Mouse (Mus musculus) midbrain, embryonic 15.5 days (tissue): ENCODE results near the gene Stap2. TPM values are rescaled to one million over a fixed set of nuclear protein-coding genes. Genes with fewer than 3 reads are reported as not detected.

Source experiments
- ATAC-seq: fragments of 200-750 bp; cut with Nextera tagmentation; replicated peaks from 2 replicates; pipeline ENCODE4 v1.8.0; 2017; ENCODE audit warnings: moderate TSS enrichment
- H3K27ac ChIP-seq: fragments of 300-500 bp; sonication (generic); 2 replicates; pipeline ENCODE4 v1.5.1; 2015; ENCODE audit warnings: mild to moderate bottlenecking, inconsistent platforms
- H3K27me3 ChIP-seq: fragments of 300-500 bp; sonication (generic); replicated peaks from 2 replicates; pipeline ENCODE4 v1.6.1; 2015; ENCODE audit warnings: inconsistent platforms
- H3K36me3 ChIP-seq: fragments of 300-500 bp; sonication (generic); replicated peaks from 2 replicates; pipeline ENCODE4 v1.6.1; 2015; ENCODE audit warnings: inconsistent platforms
- H3K4me1 ChIP-seq: fragments of 300-500 bp; sonication (generic); 2 replicates; pipeline ENCODE4 v1.6.1; 2015; ENCODE audit warnings: inconsistent platforms
- H3K4me2 ChIP-seq: fragments of 300-500 bp; sonication (generic); 2 replicates; pipeline ENCODE4 v1.6.1; 2015; ENCODE audit warnings: inconsistent platforms, mild to moderate bottlenecking, moderate library complexity
- H3K4me3 ChIP-seq: fragments of 300-500 bp; sonication (generic); 2 replicates; pipeline ENCODE4 v1.5.1; 2015; ENCODE audit warnings: mild to moderate bottlenecking, inconsistent platforms
- H3K9ac ChIP-seq: fragments of 300-500 bp; sonication (generic); 2 replicates; pipeline ENCODE4 v1.6.1; 2015; ENCODE audit warnings: mild to moderate bottlenecking, inconsistent platforms
- H3K9me3 ChIP-seq: fragments of 300-500 bp; sonication (generic); 2 replicates; pipeline ENCODE4 v1.6.1; 2016; ENCODE audit warnings: inconsistent platforms
- WGBS: fragments of 180-500 bp; shearing (Covaris S2); methylation state at CpG from one replicate; pipeline ENCODE4 v1.1.7; 2015; ENCODE audit warnings: mixed read lengths; 5-methylcytosine and 5-hydroxymethylcytosine counted together
- polyA plus RNA-seq: library from polyadenylated mRNA; unstranded; fragments of >200 nt; fragmentation: Nextera tagmentation; extraction: Ambion mirVana; gene quantifications from 2 replicates; pipeline ENCODE4 v1.2.1, GENCODE M21; 2015

The Stap2 gene
- polyA plus RNA-seq, 1 experiment from 2014 or later: 5.8 TPM

GRCm38 (mm10) chr17:55952447-55953027 is 52.8 kb downstream of the Stap2 start, which contains the start of gene Ebi3:
TSS of gene Ebi3 (plus strand) at chr17:55952640.
- H3K9ac ChIP-seq: no peak within 1 kb of the TSS
- ATAC-seq: no peak
- WGBS: 71% methylated on average over 6 of the region's 6 CpGs

GRCm38 (mm10) chr17:55952041-55952440 is 53.3 kb downstream of the Stap2 start:
- Histone ChIP-seq H3K4me2 (no peak overlapping the region), H3K4me3 (no peak overlapping the region), H3K9ac (no peak overlapping the region)

More at GRCm38 (mm10) chr17:55952447-55953027, 52.8 kb downstream of the Stap2 start, which contains the start of gene Ebi3:
- no peaks in the 10 kb centered on the region for H3K9me3 ChIP-seq
- no peak within 1 kb of the TSS for H3K27ac ChIP-seq
- no peak within 1 kb of the TSS for H3K4me2 ChIP-seq
- H3K4me3 ChIP-seq: no peak within 1 kb of the TSS
- no peaks in the 10 kb centered on the region for H3K36me3 ChIP-seq
- peaks cover 16% of the 10 kb centered on the region for H3K4me1 ChIP-seq
- peaks cover 4% of the 10 kb centered on the region; the same call in 1 of the 2 replicates for H3K27me3 ChIP-seq

GRCm38 (mm10) chr17:55950601-55951000 is 54.8 kb downstream of the Stap2 start:
- Histone ChIP-seq H3K4me3 (no peak overlapping the region), H3K4me2 (no peak overlapping the region), H3K9ac (no peak overlapping the region), H3K9me3 (no peaks in the 10 kb centered on the region), H3K36me3 (no peaks in the 10 kb centered on the region), H3K4me1 (peaks cover 7% of the 10 kb centered on the region), H3K27me3 (peaks cover 4% of the 10 kb centered on the region; the same call in 1 of the 2 replicates), H3K27ac (no peak overlapping the region)
- WGBS: 80% methylated on average over 9 of the region's 9 CpGs
- ATAC-seq: no peak

More at GRCm38 (mm10) chr17:55952041-55952440, 53.3 kb downstream of the Stap2 start:
- H3K4me1 ChIP-seq: peaks cover 12% of the 10 kb centered on the region
- no peaks in the 10 kb centered on the region for H3K36me3 ChIP-seq
- ATAC-seq: no peak
- no peaks in the 10 kb centered on the region for H3K9me3 ChIP-seq
- no peak overlapping the region for H3K27ac ChIP-seq
- H3K27me3 ChIP-seq: peaks cover 4% of the 10 kb centered on the region; the same call in 1 of the 2 replicates

GRCm38 (mm10) chr17:55949400-55949799 is 56.0 kb downstream of the Stap2 start, which contains the start of gene Zfp119b:
TSS of gene Zfp119b (minus strand) at chr17:55949500.
- Histone ChIP-seq H3K4me3 (no peak within 1 kb of the TSS), H3K4me1 (peaks cover 6% of the 10 kb centered on the region; the same call in 1 of the 2 replicates), H3K27ac (no peak within 1 kb of the TSS), H3K9me3 (no peaks in the 10 kb centered on the region), H3K4me2 (no peak within 1 kb of the TSS), H3K27me3 (peaks cover 4% of the 10 kb centered on the region; the same call in 1 of the 2 replicates), H3K36me3 (no peaks in the 10 kb centered on the region), H3K9ac (no peak within 1 kb of the TSS)
- no peak for ATAC-seq
- WGBS: 93% methylated on average over 2 of the region's 2 CpGs

GRCm38 (mm10) chr17:55948647-55949046 is 56.7 kb downstream of the Stap2 start:
- no peaks in the 10 kb centered on the region for H3K27me3 ChIP-seq
- H3K4me2 ChIP-seq: no peak overlapping the region
- no peak overlapping the region for H3K4me3 ChIP-seq
- no peak for ATAC-seq
- no peaks in the 10 kb centered on the region for H3K9me3 ChIP-seq
- 87% methylated on average over 4 of the region's 4 CpGs for WGBS
- peaks cover 10% of the 10 kb centered on the region; the same call in 1 of the 2 replicates for H3K4me1 ChIP-seq
- no peak overlapping the region for H3K9ac ChIP-seq
- H3K36me3 ChIP-seq: no peaks in the 10 kb centered on the region
- no peak overlapping the region for H3K27ac ChIP-seq

Other genes with a start within 250 kb of the Stap2 start
- 12.0 and 15.3 TPM in 2 replicates for gene Zfp119a, start 126.7 kb downstream of the Stap2 start, polyA plus RNA-seq
- gene Zfp959, start 113.5 kb downstream of the Stap2 start, polyA plus RNA-seq: 15.7 and 16.1 TPM in 2 replicates
- 9.6 and 10.2 TPM in 2 replicates for gene Zfp119b, start 56.1 kb downstream of the Stap2 start, polyA plus RNA-seq
- 7.4 and 8.3 TPM in 2 replicates for gene Ebi3, start 52.9 kb downstream of the Stap2 start, polyA plus RNA-seq
- gene Yju2, start 46.5 kb downstream of the Stap2 start, polyA plus RNA-seq: 24.5 and 25.4 TPM in 2 replicates
- 209 and 217 TPM in 2 replicates for gene Shd, start 35.1 kb downstream of the Stap2 start, polyA plus RNA-seq
- 203 and 208 TPM in 2 replicates for gene Fsd1, start 19.1 kb downstream of the Stap2 start, polyA plus RNA-seq
- gene Mpnd, start 127 bp upstream of the Stap2 start, polyA plus RNA-seq: 152 and 167 TPM in 2 replicates
- gene Sh3gl1, start 31.1 kb upstream of the Stap2 start, polyA plus RNA-seq: 117 and 119 TPM in 2 replicates
- 5.0 and 5.5 TPM in 2 replicates for gene Chaf1a, start 34.9 kb upstream of the Stap2 start, polyA plus RNA-seq
- gene Ubxn6, start 69.4 kb upstream of the Stap2 start, polyA plus RNA-seq: 80.2 and 85.2 TPM in 2 replicates
- gene Hdgfl2, start 74.0 kb upstream of the Stap2 start, polyA plus RNA-seq: 162 and 164 TPM in 2 replicates
- 0.13 and 0.15 TPM in 2 replicates for gene Plin4, start 104.2 kb upstream of the Stap2 start, polyA plus RNA-seq
- gene Plin5, start 112.0 kb upstream of the Stap2 start, polyA plus RNA-seq: 1.9 and 2.1 TPM in 2 replicates
- gene Lrg1, start 116.4 kb upstream of the Stap2 start, polyA plus RNA-seq: 0.12 and 0.28 TPM in 2 replicates
- 19.0 and 21.4 TPM in 2 replicates for gene Sema6b, start 134.8 kb upstream of the Stap2 start, polyA plus RNA-seq
- gene Tnfaip8l1, start 156.9 kb upstream of the Stap2 start, polyA plus RNA-seq: 11.1 and 12.7 TPM in 2 replicates
- 74.9 and 76.4 TPM in 2 replicates for gene Mydgf, start 178.3 kb upstream of the Stap2 start, polyA plus RNA-seq
- gene Dpp9, start 213.3 kb upstream of the Stap2 start, polyA plus RNA-seq: 27.8 and 29.1 TPM in 2 replicates